Mouse (Mus musculus) right cerebral cortex, postnatal 4 days (tissue): ENCODE measurements around the gene Ccdc74a.
"Not testable (repeated sequence)": the region's sequence is repeated elsewhere in the genome, so short reads cannot be mapped to it uniquely, and the experiment has no call there.

ENCODE experiments used
- DNase-seq: peaks from one replicate; pipeline ENCODE4 v3.0.0-alpha.2; 2022

Gene Ccdc74a

GRCm38 (mm10) chr16:17646310-17647114 is at the start of gene Ccdc74a:
Gene Ccdc74a (plus strand): TSS chr16:17646470.
- DNase-seq, result peak; percentile 72

DNA sequence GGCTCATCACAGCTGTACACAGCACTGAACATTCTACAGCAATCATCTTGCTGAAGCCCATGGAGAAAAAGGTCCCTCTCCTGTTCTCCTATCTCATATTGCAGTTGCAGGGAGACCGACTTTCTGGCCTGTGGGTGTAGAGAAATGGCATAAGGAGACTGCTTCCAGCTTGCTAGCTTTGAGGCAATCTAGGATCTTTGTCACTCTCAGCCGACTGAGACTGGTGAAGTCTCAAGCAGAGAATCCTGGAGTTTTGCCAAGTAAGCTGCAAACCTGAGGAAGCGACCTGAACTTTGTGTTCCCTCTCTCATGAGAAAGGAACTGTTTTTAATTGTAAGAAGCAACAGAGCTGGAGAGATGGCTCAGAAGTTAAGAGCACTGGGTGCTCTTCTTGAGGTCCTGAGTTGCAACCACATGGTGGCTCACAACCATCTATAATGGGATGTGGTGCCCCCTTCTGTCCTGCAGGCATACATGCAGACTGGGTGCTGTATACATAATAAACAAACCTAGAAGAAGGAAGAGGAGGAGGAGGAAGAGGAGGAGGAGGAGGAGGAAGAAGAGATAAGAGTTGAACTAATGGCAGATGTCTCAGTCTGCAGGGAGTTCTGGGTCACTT is 45.2 kb upstream of the Ccdc74a start:
- DNase-seq, result no peak

DNA sequence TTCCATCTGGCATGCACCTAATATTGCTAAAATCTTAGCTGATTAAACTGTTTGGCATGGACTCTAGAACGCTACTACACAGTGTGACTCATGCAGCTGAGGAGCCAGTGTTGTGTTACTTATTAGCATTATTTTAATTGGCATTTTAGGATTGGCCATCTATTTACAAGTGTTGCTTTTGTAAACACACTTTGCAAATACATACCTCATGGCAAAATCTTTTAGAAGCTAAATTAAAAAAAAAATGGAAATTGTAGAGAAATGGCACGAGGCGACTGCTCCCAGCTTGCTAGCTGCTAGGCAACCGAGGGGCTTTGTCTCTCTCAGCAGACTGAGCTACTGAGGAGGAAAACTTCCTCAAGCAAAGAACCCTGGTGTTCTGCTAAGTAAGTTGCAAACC is 41.3 kb upstream of the Ccdc74a start:
- DNase-seq, result peak; percentile 6

DNA sequence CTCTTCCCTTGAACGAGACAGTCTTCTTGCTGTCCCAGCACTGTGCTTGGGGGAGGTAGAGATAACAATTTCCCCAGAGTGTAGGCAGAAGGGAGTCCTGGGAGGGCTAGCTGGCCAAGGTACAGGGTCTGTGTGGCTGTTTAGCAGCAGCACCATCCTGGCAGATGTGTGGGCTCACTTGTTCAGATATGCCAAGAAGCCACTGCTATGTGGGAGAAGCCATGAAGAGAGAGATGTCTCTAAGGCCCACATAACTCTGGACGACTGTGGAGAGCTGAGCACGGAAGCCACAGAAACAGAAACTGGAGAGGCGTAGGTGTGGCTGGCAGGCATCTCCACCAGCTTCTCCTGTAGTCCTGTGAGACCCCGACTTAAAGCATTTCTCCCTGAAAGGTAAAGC is 40.6 kb upstream of the Ccdc74a start:
- no peak for DNase-seq

DNA sequence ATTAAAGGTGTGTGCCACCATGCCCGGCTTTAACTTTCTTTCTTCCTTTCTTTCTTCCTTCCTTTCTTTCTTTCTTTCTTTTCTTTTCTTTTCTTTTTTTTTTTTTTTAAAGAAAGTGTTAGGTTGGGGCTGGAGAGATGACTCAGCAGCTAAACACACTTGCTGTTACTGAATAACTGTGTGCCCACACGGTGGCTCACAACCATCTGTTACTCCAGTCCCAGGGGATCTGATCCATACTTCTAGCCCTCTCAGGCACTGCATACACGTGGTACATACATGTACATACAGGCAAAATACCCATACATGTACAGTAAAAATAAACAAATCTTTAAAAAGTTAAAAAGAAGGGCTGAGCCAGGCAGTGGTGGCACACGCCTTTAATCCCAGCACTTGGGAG is 34.9 kb upstream of the Ccdc74a start:
- no peak for DNase-seq

- DNase-seq, result not testable (repeated sequence)
Observed at GRCm38 (mm10) chr16:17614740-17615139, 31.5 kb upstream of the Ccdc74a start.

- DNase-seq, result no peak
Observed at GRCm38 (mm10) chr16:17616212-17616611, 30.1 kb upstream of the Ccdc74a start.

- DNase-seq, result peak; percentile 51
Observed at GRCm38 (mm10) chr16:17617922-17618565, 28.2 kb upstream of the Ccdc74a start.

DNA sequence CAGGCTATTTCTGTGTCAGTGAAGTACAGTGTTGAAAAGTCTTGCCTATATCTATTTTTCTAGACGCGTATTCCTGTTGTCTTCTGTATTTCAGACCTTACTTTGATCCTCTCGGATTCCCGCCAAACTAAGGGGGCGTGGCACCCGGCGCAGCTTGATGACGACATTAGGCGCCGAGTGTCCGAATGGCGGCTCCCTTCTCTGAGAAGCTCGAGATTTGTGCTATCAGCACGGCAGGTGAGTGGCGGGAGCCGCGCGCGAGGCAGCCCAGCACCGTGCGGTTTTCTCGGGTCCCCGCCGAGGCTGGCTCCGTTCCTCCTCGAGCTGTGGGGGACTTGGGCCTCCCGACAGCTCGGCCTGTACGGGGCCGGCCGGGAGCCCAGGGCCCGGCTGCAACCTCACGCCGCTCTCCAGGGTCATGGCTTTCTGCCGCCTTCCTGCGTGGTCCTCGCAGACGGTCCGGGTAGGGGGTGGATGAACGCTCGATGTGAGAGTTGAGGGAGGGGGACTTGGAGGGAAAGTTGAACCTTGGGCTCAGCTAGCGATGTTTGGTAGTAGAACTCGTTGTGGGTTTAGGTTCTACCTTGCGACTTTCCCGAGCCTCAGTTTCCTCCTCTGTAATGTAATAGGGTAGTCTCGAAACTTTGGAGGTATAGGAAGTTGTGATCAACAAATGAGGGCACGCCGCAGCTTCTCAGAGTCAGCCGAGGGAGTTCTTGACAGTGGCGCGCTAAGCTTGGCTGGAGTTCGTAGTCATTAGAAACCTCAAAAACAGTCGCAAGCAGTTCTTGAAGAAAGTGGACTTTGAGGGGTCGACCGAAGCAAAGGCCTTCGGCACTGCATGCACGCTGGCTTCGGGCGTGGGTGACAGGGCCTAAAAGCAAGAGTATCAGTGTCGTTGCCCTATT is 26.8 kb upstream of the Ccdc74a start, which contains the start of gene Smpd4:
Gene Smpd4 (plus strand): TSS at position 157 of the 908 bp plus-strand sequence.
- peak; percentile 95 for DNase-seq

- DNase-seq, result no peak
Observed at GRCm38 (mm10) chr16:17621936-17622335, 24.3 kb upstream of the Ccdc74a start.

DNA sequence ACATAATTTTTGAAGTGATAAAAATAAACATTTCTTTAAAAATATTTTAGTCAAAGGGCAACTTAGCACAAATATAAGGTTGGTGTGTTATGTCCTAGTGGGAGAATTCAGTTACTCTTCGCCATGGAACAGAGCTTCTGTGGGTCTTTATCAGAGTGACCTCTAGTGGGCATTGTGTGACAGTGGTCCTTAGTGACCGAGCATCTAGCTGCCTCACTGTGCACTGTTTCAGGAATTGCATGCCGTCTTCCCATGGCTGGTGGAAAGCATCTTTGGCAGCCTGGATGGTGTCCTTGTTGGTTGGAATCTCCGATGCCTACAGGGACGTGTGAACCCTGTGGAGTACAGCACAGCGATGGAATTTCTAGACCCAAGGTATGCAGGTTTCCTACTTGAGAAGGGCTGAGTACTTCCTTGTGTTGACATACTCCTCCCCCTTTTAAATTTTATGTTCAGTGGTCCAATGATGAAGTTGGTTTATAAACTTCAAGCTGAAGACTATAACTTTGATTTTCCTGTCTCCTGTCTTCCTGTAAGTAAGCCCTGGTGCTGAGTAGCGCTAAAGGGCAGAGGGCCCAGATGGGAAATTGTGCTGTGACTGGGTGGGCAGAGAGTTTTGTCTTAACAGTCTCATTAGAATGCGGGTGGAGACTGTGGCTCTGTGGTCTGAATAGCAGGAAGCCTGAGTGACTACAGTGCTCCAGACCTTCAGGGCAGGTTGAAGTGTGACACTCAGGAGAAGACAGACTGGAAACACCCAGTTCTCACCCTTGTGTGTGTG is 20.6 kb upstream of the Ccdc74a start:
- DNase-seq, result no peak

- DNase-seq, result no peak
Observed at GRCm38 (mm10) chr16:17626269-17626555, 20.1 kb upstream of the Ccdc74a start.

DNA sequence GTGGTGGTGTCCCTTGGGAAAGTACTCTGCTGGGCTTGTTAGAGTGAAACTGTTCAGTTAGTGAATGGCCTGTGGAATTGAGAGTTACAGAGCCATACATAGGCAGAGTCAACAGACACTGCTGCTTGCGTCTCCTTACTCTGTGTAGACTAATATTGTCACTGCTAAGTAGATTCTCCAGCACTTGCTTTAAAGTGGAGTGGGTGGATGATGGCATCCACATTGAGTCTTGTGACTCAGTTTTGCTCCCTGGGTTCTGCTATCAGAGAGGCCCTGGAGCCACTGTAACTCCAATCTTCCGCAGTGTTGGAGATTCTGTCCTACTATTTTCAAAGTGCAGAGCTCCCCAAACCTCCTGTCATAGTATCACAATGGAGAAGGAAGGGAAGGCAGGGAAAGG is 13.7 kb upstream of the Ccdc74a start:
- DNase-seq, result no peak

- DNase-seq, result no peak
Observed at GRCm38 (mm10) chr16:17633481-17634181, 12.6 kb upstream of the Ccdc74a start.

DNA sequence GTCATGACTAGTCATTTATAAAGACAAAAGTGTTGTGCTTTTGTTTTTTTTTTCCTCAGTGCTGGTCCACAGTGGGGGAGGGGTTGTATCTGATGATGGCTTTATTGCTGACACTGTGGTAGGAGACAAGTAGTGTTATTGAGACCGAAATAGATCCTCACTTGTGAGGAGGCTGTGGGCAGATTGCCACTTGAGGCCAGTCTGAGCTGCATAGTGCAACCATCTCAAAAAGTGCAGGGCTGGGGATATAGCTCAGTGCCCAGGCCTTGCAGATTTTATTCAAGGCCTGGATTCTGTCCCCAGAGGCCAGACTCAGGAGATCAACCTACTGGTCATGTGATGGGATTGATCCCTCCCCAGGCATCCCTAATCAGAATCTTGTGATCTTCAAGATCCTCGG is 9.4 kb upstream of the Ccdc74a start:
- no peak for DNase-seq

DNA sequence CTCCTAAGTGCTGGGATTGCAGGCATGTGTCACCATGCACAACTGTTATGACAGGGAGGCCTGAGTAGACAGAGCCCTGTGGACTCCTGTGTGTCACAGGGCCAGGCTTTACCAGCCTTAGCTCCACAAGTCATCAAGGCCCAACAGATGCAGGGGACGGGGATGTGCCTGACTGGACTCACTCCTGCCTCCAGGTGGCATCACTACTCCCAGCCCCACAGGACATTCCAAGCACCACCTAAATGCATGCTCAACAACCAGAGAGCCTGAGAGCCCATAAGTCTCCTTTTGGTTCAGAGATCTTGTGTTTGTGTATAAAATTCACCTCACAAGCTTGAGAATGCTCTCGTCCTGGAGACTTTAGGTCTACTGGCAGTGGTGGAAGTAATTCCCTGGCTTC is 8.7 kb upstream of the Ccdc74a start:
- DNase-seq, result no peak

DNA sequence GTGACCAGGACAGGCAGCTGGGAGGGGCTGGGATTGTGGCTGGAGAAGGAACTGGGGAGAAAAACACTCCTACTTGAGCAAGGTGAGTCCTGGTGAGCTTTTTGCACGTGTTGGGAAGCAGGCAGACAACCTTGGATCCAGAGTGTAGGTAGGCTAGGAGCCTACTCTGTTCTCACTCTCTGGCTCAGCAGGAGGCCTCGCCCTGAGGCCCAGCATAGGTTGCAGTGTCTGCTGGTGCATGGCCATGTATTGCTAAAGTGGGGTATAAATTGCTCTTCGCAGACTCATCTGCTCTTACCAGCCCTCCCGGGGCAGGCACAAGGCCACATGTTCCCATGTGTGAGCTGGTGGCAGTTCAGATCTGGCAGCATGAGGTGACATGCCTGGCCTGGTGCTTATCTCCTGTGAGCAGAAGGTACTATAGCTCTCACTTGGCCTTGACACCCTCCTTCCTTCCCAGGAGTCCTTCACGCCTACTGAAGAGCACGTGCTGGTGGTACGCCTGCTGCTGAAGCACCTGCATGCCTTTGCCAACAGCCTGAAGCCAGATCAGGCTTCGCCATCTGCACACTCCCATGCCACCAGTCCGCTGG is 8.1 kb upstream of the Ccdc74a start:
- no peak for DNase-seq

- no peak for DNase-seq
Observed at GRCm38 (mm10) chr16:17639081-17639480, 7.2 kb upstream of the Ccdc74a start.

GRCm38 (mm10) chr16:17639951-17640350 is 6.3 kb upstream of the Ccdc74a start:
- DNase-seq, result no peak

DNA sequence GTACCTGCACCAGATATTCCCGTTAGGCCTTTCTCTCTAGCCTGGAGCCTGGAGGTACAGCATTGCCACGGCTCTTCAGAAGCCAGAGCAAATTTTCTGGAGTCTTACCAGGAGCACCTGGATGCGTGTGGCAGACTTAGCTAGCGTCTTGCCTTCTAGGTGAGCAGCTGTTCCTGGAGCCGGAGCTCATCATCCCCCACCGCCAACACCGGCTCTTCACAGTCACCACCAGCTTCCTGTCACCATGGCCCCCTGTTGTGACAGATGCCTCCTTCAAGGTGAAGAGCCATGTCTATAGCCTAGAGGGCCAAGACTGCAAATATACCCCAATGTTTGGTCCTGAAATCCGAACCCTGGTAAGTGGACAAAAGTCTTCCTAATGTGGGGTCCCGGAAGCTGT is 5.6 kb upstream of the Ccdc74a start:
- no peak for DNase-seq

GRCm38 (mm10) chr16:17641301-17641700 is 5.0 kb upstream of the Ccdc74a start:
- DNase-seq, result no peak
